Mouse (Mus musculus): ENCODE measurements at regions not wholly inside any gene's neighbourhood (a gene's known extent, or its start where the extent isn't known, plus 50 kb on each side); places are given as distances from the start of the nearest gene placed in this dataset.
"Not testable (repeated sequence)": the region's sequence is repeated elsewhere in the genome, so short reads cannot be mapped to it uniquely, and the experiment has no call there.

GRCm38 (mm10) chr3:111194541-111194940 lies 943.7 kb upstream of the Prmt6 start:
- ATAC-seq (ENCODE audit: low FRiP score) (no peak), DNase-seq (ENCODE audit: low spot score) (no peak)
- H3K4me3 ChIP-seq (ENCODE audit: low read depth, low read length) = no peak overlapping the region
- WGBS = 72% methylated on average over 2 of the region's 2 CpGs
- H3K27me3 ChIP-seq (ENCODE audit: control insufficient read depth, insufficient read depth, low read length) = no peaks in the 10 kb centered on the region
- no peaks in the 10 kb centered on the region for H3K9me3 ChIP-seq (ENCODE audit: control insufficient read depth, low read length)
- no peaks in the 10 kb centered on the region for H3K4me1 ChIP-seq (replicated peaks; ENCODE audit: control insufficient read depth, insufficient read depth, low read length)
- H3K36me3 ChIP-seq (ENCODE audit: control insufficient read depth, insufficient read depth, low read length) = no peaks in the 10 kb centered on the region
- H3K27ac ChIP-seq (ENCODE audit: low read depth, low read length) = no peak overlapping the region
- no peak overlapping the region for H3K4me2 ChIP-seq (replicated peaks; ENCODE audit: low read depth, low read length)
- H3K9ac ChIP-seq (ENCODE audit: low read depth, low read length) = no peak overlapping the region

- Histone ChIP-seq H3K9me3 (ENCODE audit: control insufficient read depth, low read length) (no peaks in the 10 kb centered on the region), H3K9ac (ENCODE audit: low read depth, low read length) (no peak overlapping the region), H3K27ac (ENCODE audit: low read depth, low read length) (no peak overlapping the region), H3K27me3 (ENCODE audit: control insufficient read depth, insufficient read depth, low read length) (no peaks in the 10 kb centered on the region), H3K4me2 (replicated peaks; ENCODE audit: low read depth, low read length) (no peak overlapping the region), H3K36me3 (ENCODE audit: control insufficient read depth, insufficient read depth, low read length) (no peaks in the 10 kb centered on the region), H3K4me3 (ENCODE audit: low read depth, low read length) (no peak overlapping the region), H3K4me1 (replicated peaks; ENCODE audit: control insufficient read depth, insufficient read depth, low read length) (no peaks in the 10 kb centered on the region)
- DNase-seq (ENCODE audit: low spot score) (no peak), ATAC-seq (ENCODE audit: low FRiP score) (no peak)
- 95% methylated on average over 3 of the region's 3 CpGs for WGBS
Measured at GRCm38 (mm10) chr3:111166698-111167097, 915.9 kb upstream of the Prmt6 start.

GRCm38 (mm10) chr3:111141196-111141595 lies 890.4 kb upstream of the Prmt6 start:
- not testable (repeated sequence) for H3K9ac ChIP-seq (ENCODE audit: low read depth, low read length); H3K36me3 ChIP-seq (ENCODE audit: control insufficient read depth, insufficient read depth, low read length); H3K4me1 ChIP-seq (replicated peaks; ENCODE audit: control insufficient read depth, insufficient read depth, low read length); H3K4me3 ChIP-seq (ENCODE audit: low read depth, low read length); H3K4me2 ChIP-seq (replicated peaks; ENCODE audit: low read depth, low read length); H3K27me3 ChIP-seq (ENCODE audit: control insufficient read depth, insufficient read depth, low read length); H3K9me3 ChIP-seq (ENCODE audit: control insufficient read depth, low read length); DNase-seq (ENCODE audit: low spot score); H3K27ac ChIP-seq (ENCODE audit: low read depth, low read length); ATAC-seq (ENCODE audit: low FRiP score)
- 84% methylated on average over 1 of the region's 1 CpGs for WGBS

- WGBS = 94% methylated on average over 7 of the region's 7 CpGs
- Histone ChIP-seq H3K36me3 (ENCODE audit: control insufficient read depth, insufficient read depth, low read length) (no peaks in the 10 kb centered on the region), H3K9me3 (ENCODE audit: control insufficient read depth, low read length) (no peaks in the 10 kb centered on the region), H3K4me1 (replicated peaks; ENCODE audit: control insufficient read depth, insufficient read depth, low read length) (no peaks in the 10 kb centered on the region), H3K9ac (ENCODE audit: low read depth, low read length) (no peak overlapping the region), H3K27ac (ENCODE audit: low read depth, low read length) (no peak overlapping the region), H3K4me3 (ENCODE audit: low read depth, low read length) (no peak overlapping the region), H3K27me3 (ENCODE audit: control insufficient read depth, insufficient read depth, low read length) (no peaks in the 10 kb centered on the region), H3K4me2 (replicated peaks; ENCODE audit: low read depth, low read length) (no peak overlapping the region)
- no peak for ATAC-seq (ENCODE audit: low FRiP score)
- no peak for DNase-seq (ENCODE audit: low spot score)
Measured at GRCm38 (mm10) chr3:111108982-111109381, 858.2 kb upstream of the Prmt6 start.

- no peaks in the 10 kb centered on the region for H3K4me1 ChIP-seq (replicated peaks; ENCODE audit: control insufficient read depth, insufficient read depth, low read length)
- ATAC-seq (ENCODE audit: low FRiP score) (no peak), DNase-seq (ENCODE audit: low spot score) (no peak)
- no peaks in the 10 kb centered on the region for H3K9me3 ChIP-seq (ENCODE audit: control insufficient read depth, low read length)
- H3K4me2 ChIP-seq (replicated peaks; ENCODE audit: low read depth, low read length) = no peak overlapping the region
- H3K4me3 ChIP-seq (ENCODE audit: low read depth, low read length) = no peak overlapping the region
- no peak overlapping the region for H3K27ac ChIP-seq (ENCODE audit: low read depth, low read length)
- 70% methylated on average over 1 of the region's 1 CpGs for WGBS
- no peaks in the 10 kb centered on the region for H3K27me3 ChIP-seq (ENCODE audit: control insufficient read depth, insufficient read depth, low read length)
- H3K36me3 ChIP-seq (ENCODE audit: control insufficient read depth, insufficient read depth, low read length) = no peaks in the 10 kb centered on the region
- no peak overlapping the region for H3K9ac ChIP-seq (ENCODE audit: low read depth, low read length)
Measured at GRCm38 (mm10) chr3:111102646-111103045, 851.8 kb upstream of the Prmt6 start.

GRCm38 (mm10) chr3:111074311-111074710 lies 823.5 kb upstream of the Prmt6 start:
- Histone ChIP-seq H3K36me3 (ENCODE audit: control insufficient read depth, insufficient read depth, low read length) (no peaks in the 10 kb centered on the region), H3K27me3 (ENCODE audit: control insufficient read depth, insufficient read depth, low read length) (no peaks in the 10 kb centered on the region), H3K4me2 (replicated peaks; ENCODE audit: low read depth, low read length) (no peak overlapping the region), H3K4me3 (ENCODE audit: low read depth, low read length) (no peak overlapping the region), H3K9me3 (ENCODE audit: control insufficient read depth, low read length) (no peaks in the 10 kb centered on the region), H3K4me1 (replicated peaks; ENCODE audit: control insufficient read depth, insufficient read depth, low read length) (no peaks in the 10 kb centered on the region), H3K27ac (ENCODE audit: low read depth, low read length) (no peak overlapping the region), H3K9ac (ENCODE audit: low read depth, low read length) (no peak overlapping the region)
- 48% methylated on average over 1 of the region's 1 CpGs for WGBS
- DNase-seq (ENCODE audit: low spot score) (no peak), ATAC-seq (ENCODE audit: low FRiP score) (no peak)

- ATAC-seq (ENCODE audit: low FRiP score) = peak; percentile 56; the same call in 1 of the 2 replicates
- H3K4me2 ChIP-seq (replicated peaks; ENCODE audit: low read depth, low read length) = no peak overlapping the region
- H3K4me3 ChIP-seq (ENCODE audit: low read depth, low read length) = no peak overlapping the region
- no peaks in the 10 kb centered on the region for H3K27me3 ChIP-seq (ENCODE audit: control insufficient read depth, insufficient read depth, low read length)
- H3K9ac ChIP-seq (ENCODE audit: low read depth, low read length) = no peak overlapping the region
- H3K36me3 ChIP-seq (ENCODE audit: control insufficient read depth, insufficient read depth, low read length) = no peaks in the 10 kb centered on the region
- H3K4me1 ChIP-seq (replicated peaks; ENCODE audit: control insufficient read depth, insufficient read depth, low read length) = no peaks in the 10 kb centered on the region
- no peak for DNase-seq (ENCODE audit: low spot score)
- H3K27ac ChIP-seq (ENCODE audit: low read depth, low read length) = no peak overlapping the region
- H3K9me3 ChIP-seq (ENCODE audit: control insufficient read depth, low read length) = no peaks in the 10 kb centered on the region
Measured at GRCm38 (mm10) chr3:111070301-111070700, 819.5 kb upstream of the Prmt6 start.

- no peaks in the 10 kb centered on the region for H3K4me1 ChIP-seq (replicated peaks; ENCODE audit: control insufficient read depth, insufficient read depth, low read length)
- DNase-seq (ENCODE audit: low spot score) = peak; percentile 11
- no peaks in the 10 kb centered on the region for H3K36me3 ChIP-seq (ENCODE audit: control insufficient read depth, insufficient read depth, low read length)
- H3K4me2 ChIP-seq (replicated peaks; ENCODE audit: low read depth, low read length) = no peak overlapping the region
- no peaks in the 10 kb centered on the region for H3K27me3 ChIP-seq (ENCODE audit: control insufficient read depth, insufficient read depth, low read length)
- H3K4me3 ChIP-seq (ENCODE audit: low read depth, low read length) = no peak overlapping the region
- H3K9ac ChIP-seq (ENCODE audit: low read depth, low read length) = no peak overlapping the region
- ATAC-seq (ENCODE audit: low FRiP score) = peak; percentile 88
- no peak overlapping the region for H3K27ac ChIP-seq (ENCODE audit: low read depth, low read length)
- 73% methylated on average over 2 of the region's 2 CpGs for WGBS
- H3K9me3 ChIP-seq (ENCODE audit: control insufficient read depth, low read length) = no peaks in the 10 kb centered on the region
Measured at GRCm38 (mm10) chr3:111069843-111070242, 819.0 kb upstream of the Prmt6 start.

- no peak overlapping the region for H3K27ac ChIP-seq (ENCODE audit: low read depth, low read length)
- no peaks in the 10 kb centered on the region for H3K36me3 ChIP-seq (ENCODE audit: control insufficient read depth, insufficient read depth, low read length)
- H3K4me1 ChIP-seq (replicated peaks; ENCODE audit: control insufficient read depth, insufficient read depth, low read length) = no peaks in the 10 kb centered on the region
- no peak overlapping the region for H3K9ac ChIP-seq (ENCODE audit: low read depth, low read length)
- no peak overlapping the region for H3K4me2 ChIP-seq (replicated peaks; ENCODE audit: low read depth, low read length)
- ATAC-seq (ENCODE audit: low FRiP score) (no peak), DNase-seq (ENCODE audit: low spot score) (peak; percentile 63)
- WGBS = 29% methylated on average over 7 of the region's 7 CpGs
- H3K4me3 ChIP-seq (ENCODE audit: low read depth, low read length) = no peak overlapping the region
- H3K27me3 ChIP-seq (ENCODE audit: control insufficient read depth, insufficient read depth, low read length) = no peaks in the 10 kb centered on the region
- no peaks in the 10 kb centered on the region for H3K9me3 ChIP-seq (ENCODE audit: control insufficient read depth, low read length)
Measured at GRCm38 (mm10) chr3:111069156-111069555, 818.4 kb upstream of the Prmt6 start.

Data from hindbrain, embryonic 11.5 days (tissue).